Mouse (Mus musculus): Measurements from ENCODE around the gene Asic3.
"Not testable (repeated sequence)": the region's sequence is repeated elsewhere in the genome, so short reads cannot be mapped to it uniquely, and the experiment has no call there.

Gene Asic3

DNA sequence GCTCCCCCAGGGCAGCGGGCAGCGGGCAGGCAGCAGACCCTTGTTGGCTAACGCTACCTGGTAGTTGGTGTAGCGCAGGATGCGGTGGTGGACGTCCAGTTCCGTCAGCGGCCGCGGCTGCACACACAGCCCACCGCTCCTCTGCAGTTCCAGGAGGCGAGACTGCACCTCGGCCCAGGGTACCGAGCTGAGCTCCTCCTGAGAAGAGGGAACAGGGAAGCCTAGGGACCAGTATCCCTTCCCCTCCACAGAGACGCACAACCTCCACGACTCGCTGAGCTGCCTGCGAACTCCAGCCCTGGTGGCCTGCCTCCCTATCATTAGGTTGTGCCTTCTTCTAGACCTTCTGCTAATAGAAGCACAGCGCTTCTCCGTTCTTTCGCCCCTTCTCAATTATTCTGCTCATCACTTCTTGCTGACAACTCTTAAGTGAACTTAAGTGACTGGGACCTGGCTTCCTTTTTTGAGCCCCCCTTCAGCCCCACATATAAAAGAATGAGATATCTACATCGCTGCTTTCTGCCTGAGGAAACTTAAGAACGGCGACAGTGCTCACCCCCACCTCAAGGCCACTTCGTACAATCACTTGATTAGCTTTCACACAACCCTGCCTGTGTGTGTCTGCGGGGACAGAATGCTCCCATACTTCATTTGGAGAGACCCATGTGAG, 24.8 kb upstream of the Asic3 start:
- DNase-seq (ENCODE audit: low read depth, low spot score): peak; percentile 34

DNA sequence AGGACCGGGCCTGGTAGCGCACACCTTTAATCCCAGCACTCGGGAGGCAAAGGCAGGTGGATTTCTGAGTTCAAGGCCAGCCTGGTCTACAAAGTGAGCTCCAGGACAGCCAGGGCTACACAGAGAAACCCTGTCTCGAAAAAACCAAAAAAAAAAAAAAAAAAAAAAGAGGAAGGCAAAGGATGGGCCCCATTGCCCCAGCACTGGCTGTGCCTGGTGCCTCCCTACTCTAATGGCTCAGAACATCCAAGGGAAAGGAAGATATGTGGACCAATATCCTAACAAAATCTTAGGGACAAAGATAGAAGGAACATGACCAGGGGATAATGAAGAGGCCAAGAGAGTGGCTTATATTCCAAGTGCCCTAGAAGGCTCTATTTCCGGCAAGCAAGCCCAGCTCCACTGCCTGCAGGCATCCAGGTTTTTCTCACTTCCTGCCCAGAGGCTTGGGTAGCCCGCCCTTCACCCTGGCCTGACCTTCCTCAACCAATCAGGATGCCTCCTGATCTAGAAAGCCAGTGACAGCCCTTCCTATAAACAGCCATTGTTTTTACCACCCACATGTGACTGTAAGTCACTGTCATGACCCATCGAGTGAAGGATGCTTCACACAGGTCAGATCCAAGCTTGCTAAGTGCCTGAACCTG, 24.1 kb upstream of the Asic3 start:
- peak; percentile 81 for DNase-seq (ENCODE audit: low read depth, low spot score)

DNA sequence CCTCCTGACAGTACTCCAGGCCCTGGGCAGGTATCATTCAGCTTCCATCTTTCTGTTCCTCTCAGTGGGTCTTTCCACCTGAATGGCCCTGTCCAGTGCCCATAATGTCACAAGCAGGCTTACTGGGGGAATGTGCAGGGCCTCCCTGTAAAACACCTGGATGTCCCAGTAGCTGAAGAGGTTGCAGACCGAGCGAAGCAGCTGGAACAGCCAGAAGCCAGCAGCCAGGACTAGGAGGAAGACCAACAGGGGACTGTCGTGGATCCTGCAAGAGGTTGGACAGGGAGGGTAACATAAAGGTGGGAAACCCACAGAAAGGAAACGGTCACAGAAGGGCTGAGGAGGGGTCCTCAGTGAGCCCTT, 23.6 kb upstream of the Asic3 start:
- no peak for DNase-seq (ENCODE audit: low read depth, low spot score)

DNA sequence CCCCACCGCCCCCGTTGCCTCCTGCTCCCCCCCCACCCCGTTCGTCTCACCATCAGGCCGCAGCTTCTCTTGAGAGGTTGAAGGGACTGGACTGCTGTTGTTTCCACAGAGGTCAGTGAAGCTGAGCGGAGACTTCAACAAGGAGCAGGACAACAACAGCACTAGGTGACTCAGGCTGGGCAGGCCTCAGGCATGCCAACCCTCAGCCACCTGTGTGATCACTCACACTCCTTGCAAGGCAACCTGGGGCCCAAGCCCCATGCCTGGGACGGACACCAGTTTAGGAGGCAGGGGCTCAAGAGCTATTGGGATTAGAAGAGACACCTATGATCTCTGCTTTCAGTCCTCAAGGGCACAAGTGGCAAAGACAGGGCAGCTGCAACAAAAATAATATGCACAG, 21.3 kb upstream of the Asic3 start, which contains the start of gene Atg9b:
Gene Atg9b (minus strand): TSS at position 280 of the 400 bp plus-strand sequence.
- no peak for DNase-seq (ENCODE audit: low read depth, low spot score)

DNA sequence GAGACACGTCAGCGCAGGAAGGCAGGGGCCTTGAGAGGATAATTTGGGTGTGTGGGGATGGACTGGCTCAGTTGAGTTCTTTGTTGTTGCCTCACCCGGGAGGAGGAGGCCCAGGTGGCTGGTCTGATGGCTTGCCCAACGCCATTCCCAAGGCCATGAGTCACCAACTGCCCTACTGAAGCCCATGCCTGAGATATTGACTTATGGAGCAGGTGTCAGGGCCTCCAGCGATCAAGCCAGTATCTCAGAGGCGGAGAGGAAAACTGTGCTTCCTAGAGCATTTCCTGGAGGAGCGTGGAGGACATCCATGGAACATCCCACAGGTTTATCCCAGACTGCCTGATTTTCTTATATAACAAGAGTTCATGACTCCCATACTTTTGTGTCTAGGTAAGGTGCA, 20.5 kb upstream of the Asic3 start:
- no peak for DNase-seq (ENCODE audit: low read depth, low spot score)

DNA sequence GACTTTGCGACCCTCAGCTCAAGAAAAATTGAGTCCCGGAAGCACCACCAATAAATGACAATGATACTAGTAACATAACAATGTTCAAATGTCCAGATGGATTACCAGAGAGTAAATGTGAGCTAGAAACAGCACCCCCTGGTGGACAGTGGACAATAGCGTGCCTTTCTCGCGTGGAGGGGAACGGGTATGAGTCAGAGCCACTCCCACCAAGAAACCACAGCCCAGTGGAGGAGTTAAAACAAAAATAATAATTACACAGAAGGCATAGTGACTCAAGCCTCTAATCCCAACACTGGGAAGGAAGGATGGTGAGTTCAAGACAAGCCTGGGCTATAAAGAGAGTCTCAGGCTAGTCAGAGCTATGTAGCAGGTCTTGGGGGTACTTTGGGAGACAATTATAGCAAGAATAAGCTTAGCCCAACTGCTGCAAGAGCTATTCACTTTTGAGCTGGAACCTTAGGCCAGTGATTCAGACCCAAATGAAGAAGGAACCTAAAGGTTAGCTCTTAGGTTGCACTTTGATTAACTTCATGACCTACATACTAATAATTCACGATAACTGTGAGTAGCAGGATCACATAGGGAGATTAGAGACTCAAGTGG, 19.7 kb upstream of the Asic3 start, which contains the start of gene Abcb8:
Gene Abcb8 (plus strand): TSS at position 272 of the 606 bp plus-strand sequence.
- peak; percentile 87 for DNase-seq (ENCODE audit: low read depth, low spot score)

DNA sequence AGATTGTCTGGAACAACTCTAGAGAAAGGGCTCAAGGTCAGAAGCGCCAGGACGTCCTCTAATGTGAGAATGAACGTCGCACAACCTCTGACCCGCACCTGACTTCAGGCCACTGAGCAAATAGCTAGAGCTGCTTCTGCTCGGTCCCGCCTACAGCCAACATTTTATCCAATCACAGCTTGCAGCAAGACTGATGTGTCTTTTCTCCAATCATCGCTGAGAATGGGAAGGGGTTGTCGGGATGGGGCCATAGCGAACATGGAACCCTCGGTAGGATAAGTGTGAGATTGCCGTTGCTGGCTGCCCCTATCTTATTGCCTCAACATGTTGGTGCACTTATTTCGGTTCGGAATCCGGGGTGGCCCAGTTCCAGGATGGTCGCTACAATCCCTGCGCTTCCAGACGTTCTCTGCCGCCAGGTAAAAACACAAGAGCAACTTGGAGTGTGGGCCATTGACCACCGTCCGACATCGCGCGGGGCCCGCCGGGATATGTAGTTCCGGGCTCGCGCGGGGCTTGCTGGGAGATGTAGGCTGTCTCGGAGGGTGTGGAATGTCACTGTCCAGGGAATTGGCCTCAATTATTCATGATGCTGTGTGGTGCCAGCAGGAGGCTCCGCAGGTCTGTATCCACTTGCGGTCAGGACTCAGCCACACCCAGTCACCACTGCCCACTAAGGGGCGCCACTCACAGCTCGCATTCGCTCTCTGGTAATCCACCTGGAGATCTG, 18.9 kb upstream of the Asic3 start:
- DNase-seq (ENCODE audit: low read depth, low spot score): peak; percentile 98

DNA sequence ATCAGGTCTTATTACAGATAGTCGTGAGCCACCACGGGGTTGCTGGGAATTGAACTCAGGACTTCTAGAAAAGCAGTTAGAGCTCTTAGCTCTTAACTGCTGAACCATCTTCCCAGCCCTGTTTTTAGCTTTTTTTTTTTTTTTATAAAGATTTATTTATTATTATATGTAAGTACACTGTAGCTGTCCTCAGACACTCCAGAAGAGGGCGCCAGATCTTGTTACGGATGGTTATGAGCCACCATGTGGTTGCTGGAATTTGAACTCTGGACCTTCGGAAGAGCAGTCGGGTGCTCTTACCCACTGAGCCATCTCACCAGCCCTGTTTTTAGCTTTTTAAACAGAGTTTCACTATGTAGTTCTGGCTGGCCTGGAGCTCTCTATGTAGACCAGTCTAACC, 16.9 kb upstream of the Asic3 start:
- DNase-seq (ENCODE audit: low read depth, low spot score): not testable (repeated sequence)

DNA sequence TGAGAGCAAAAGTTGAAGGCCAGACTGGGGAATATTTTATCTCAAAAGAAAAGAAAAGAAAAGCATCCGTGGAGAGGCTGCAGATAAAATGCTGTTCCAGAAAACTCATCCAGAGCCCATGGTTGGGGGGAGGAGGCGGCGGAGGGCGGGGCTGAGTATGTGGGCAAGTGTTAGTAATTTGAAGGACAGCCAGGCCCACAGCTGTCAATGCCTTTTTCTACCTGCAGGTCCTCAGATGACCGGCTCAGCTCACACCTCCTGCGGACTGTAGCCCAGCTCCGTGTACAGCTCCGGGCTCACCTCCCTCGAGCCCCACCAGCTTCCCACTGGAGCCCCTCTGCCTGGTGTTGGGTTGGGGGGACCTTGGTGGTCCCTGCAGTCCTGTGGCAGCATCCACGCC, 13.5 kb upstream of the Asic3 start:
- DNase-seq (ENCODE audit: low read depth, low spot score): no peak

DNA sequence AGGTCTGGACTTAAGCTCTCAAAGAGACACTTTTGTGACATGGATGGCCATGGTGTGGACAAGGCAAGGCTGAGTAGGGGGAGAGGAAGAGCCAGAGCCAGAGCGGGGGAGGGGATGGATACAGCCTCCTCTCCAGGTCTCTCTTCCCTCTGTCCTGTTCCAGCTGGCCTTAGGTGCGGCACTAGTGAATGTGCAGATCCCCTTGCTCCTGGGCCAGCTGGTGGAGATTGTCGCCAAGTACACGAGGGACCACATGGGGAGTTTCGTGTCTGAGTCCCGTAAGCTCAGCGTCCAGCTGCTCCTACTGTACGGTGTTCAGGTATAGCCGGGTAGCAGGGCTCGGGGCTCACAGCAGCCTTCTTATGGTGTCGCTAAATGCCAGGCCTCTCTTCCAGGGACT, 12.8 kb upstream of the Asic3 start:
- DNase-seq (ENCODE audit: low read depth, low spot score): no peak

DNA sequence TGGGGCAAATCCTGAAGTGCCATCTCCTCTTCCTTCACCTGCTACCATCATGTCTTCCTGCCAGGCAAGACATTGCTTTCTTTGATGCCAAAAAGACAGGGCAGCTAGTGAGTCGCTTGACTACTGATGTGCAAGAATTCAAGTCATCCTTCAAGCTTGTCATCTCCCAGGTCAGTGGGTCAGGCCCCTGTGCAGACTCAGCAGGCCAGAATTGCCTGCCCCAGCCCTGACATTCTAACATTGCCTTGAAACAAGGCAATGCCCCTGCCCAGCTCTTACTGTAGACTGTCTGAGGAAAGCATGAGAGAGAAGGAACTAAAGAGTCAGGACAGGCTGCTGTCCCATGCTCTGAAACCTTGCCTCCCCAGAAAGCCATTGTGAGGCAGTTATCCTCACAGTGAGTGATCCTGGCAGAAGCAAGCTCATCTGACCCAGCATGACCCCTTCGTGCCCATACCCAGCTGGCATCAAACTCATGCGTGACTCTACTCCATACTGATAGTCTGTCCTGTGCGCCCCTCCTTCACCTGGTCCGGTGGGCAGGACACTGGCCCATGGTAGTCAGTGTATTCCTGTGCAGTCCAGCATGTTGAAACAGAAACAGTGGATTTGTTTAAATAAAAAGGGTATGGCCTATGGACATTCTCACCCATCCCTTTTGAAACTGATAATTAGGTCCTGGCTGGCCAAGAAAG, 12.1 kb upstream of the Asic3 start:
- DNase-seq (ENCODE audit: low read depth, low spot score): no peak

DNA sequence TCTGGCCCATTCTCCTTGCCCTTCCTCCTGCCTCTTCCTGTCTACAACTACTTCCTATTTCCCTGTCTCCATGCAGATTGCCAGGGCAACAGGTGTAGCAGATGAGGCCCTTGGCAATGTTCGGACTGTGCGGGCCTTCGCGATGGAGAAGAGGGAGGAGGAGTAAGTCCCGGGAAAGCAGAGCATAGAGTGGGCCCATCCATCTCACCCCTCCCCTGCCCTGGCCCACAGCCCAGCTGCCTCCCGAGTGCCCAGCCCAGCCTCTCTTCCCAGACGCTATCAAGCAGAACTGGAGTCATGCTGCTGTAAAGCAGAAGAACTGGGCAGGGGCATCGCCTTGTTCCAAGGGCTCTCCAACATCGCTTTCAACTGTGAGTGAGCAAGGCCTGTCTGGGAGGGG, 11.2 kb upstream of the Asic3 start:
- no peak for DNase-seq (ENCODE audit: low read depth, low spot score)

DNA sequence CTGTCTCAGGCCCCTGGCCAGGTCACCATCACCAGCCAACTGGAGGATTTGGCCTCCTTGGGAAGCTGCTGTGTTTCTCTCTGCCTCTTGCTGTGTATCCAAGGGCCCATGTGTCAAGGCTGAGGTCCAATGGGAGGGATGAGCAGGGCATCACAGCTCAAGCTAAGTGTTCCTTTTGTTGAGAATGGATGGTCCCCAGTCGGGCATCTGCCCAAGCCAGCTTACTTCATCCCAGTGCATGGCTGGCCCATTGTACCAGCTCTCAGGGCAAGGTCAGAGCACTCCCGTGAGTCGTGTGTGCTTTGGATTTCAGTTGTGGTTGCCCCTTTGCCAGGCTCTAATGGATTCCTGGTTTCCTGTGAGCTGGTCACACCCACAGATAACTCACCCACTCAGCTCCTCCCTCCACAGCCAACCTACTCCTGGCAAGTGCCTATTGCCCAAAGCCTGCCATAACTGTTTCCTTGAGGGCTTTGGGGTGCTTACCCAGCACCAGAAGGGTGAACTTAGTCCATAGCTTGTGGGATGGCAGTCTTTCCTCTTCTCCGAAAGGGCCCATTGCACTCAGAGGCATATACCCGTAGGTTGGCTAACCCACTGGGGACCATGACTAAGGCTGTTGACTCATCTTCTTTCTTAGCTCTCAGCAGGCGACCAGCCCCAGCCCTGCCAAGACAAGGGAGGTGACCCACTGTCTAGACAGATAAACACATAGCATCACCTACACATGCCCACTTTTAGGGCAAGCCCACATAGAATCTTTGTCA, 8.4 kb upstream of the Asic3 start:
- no peak for DNase-seq (ENCODE audit: low read depth, low spot score)

DNA sequence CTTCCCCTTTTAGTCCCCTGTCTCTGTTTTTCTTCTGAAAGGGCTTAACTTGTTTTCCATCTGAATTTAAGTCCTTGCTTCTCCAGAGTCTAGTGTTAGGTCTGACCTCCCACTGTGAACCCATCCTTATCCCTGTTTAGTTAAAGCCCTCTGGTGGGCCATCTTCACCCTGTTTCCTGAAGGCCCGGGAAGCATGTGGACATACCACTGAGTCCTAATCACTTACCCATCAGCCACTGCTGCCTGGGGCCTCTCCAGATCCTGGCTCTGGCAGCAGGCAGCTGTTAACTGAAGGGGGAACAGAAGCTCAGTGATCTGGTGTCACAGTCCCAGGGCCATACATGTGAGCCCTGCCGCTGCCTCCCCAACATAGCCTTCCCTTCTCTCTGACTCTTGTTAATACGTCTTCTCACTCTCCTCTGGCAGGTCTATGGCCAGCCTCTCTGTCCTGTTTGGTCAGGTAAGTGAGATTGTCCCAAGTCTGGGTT, 7.8 kb upstream of the Asic3 start:
- no peak for DNase-seq (ENCODE audit: low read depth, low spot score)

DNA sequence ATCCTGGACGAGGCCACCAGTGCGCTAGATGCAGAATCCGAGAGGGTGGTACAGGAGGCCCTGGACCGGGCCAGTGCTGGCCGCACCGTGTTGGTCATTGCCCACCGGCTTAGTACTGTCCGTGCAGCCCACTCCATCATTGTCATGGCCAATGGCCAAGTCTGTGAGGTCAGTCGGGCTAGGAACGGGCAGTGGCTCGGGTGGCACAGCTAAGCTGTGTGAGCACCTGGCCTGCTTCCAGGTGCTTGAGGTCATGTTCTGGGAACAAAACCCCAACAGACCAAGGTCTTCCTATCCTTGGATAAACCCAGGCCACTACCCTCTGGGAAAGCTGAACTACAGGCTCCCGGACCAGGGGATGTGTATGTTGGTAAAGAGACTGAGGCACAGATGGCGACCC, 4.5 kb upstream of the Asic3 start:
- no peak for DNase-seq (ENCODE audit: low read depth, low spot score)

DNA sequence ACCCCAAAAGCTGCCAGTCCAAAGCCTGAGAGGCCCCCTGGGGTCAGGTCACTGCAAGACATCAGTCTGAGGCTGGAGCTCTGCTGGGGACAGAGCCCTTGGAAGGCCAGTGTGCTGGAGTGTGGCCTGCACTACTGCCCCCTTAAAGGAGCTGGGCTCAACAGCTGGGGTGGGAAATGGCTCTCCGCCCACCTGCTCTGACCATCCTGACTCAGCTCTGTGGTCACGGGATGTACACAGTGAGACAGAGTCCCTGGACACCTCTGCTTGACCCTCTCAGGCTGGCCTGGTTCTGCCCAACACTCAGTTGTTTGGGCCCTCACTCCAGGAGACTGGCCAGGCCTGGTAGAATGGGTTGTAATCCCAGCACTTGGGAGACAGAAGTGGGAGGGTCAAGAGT, 3.7 kb upstream of the Asic3 start:
- DNase-seq (ENCODE audit: low read depth, low spot score): no peak

DNA sequence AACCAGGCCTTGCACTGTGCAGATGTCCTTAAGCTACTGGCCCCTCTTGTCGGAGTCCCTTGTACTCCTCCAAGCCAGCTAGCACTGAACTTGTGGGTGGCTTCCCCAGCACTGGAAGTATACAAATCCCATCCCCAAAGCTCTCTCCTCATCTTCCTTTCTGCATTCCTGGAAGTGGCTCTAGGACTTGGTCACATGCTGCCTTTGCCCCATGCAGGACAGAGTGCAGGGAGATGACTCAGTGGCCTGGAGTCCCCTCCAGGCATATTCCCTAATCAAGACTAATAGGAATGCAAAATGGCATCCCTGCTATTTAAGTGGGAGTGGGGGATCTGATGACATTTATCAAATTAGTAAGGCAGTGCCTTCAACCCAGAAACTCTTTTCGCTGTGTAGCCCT, 1.1 kb upstream of the Asic3 start:
- DNase-seq (ENCODE audit: low read depth, low spot score): no peak

DNA sequence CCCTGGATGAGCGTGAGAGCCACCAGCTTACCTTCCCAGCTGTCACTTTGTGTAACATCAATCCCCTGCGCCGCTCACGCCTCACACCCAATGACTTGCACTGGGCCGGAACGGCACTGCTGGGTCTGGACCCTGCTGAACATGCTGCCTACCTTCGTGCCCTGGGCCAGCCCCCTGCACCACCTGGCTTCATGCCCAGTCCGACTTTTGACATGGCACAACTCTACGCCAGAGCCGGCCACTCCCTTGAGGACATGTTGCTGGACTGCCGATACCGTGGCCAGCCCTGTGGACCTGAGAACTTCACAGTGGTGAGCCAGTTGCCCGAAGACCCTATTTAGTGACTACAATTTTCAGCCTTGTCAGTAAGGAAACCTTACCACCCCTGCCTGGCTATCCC, 746 bp downstream of the Asic3 start:
- DNase-seq (ENCODE audit: low read depth, low spot score): peak; percentile 39

DNA sequence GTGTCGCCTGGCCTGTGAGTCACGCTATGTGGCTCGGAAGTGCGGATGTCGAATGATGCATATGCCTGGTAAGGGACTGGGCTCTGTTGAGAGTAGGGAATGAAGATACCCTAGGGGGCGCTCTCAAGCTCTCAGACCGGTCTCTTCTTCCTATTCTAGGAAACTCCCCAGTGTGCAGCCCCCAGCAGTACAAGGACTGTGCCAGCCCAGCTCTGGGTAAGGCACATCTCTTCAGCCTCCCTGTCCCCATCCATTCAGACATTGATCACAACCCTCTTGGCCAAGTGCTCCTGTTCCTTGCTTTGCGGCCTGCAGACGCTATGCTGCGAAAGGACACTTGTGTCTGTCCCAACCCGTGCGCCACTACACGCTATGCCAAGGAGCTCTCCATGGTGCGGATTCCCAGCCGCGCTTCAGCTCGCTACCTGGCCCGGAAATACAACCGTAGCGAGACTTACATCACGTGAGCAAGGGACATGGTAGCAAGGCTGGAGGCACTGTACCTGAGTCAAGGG, 3.1 kb downstream of the Asic3 start:
- DNase-seq (ENCODE audit: low read depth, low spot score): peak; percentile 90

DNA sequence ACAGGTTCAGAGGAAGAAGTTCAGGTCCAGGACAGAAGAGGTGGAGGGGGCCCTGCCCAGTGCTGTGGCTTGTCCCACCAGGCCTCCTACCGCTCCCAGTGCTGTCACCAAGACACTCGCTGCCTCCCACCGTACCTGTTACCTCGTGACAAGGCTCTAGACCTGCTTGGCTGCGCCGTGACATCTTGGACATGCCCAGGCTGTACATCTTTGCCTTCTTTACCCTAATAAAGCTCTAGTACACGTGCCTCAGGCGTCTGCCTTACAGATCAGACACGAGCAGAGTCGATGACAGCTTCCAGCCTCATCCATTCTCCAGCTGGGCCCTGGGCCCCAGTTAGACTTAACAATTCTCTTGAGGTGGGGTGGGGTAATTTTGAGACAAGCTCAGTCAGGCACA, 4.4 kb downstream of the Asic3 start:
- no peak for DNase-seq (ENCODE audit: low read depth, low spot score)

DNA sequence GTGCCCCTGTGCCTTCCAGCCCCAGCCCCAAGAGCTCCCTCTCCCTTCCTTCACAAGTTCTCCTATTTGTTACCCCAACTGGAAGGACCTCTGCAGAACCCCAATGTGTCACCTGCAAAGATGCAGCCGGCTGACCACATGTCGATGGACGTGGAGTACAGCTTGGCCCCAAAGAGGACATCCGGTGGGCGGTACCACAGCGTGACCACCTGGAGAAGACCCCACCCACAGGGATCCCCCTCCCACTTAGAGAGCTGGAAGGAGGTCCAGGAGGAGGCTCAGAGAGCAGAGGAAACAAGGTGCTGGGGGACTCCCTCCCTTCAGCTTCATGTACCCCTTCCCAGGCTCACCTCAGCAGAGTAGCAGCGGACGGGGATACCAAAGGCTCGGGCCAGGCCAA, 7.2 kb downstream of the Asic3 start:
- DNase-seq (ENCODE audit: low read depth, low spot score): no peak

Data from ZHBTc4 (cell line).